Mouse (Mus musculus) spleen, adult 18-20 months (tissue): ENCODE results near the gene Tns3.
A peak's percentile ranks its signal among the peaks of the same experiment; 100 is the strongest.

Source experiments
- DNase-seq, 2 experiments: peaks; one replicate each; pipeline ENCODE4 v3.0.0; 2022; ENCODE audit warnings: mixed read lengths in 2 of 2

Tns3 gene

GRCm38 (mm10) chr11:8679221-8679620, 14.9 kb upstream of the Tns3 start:
- DNase-seq: no peak

DNA sequence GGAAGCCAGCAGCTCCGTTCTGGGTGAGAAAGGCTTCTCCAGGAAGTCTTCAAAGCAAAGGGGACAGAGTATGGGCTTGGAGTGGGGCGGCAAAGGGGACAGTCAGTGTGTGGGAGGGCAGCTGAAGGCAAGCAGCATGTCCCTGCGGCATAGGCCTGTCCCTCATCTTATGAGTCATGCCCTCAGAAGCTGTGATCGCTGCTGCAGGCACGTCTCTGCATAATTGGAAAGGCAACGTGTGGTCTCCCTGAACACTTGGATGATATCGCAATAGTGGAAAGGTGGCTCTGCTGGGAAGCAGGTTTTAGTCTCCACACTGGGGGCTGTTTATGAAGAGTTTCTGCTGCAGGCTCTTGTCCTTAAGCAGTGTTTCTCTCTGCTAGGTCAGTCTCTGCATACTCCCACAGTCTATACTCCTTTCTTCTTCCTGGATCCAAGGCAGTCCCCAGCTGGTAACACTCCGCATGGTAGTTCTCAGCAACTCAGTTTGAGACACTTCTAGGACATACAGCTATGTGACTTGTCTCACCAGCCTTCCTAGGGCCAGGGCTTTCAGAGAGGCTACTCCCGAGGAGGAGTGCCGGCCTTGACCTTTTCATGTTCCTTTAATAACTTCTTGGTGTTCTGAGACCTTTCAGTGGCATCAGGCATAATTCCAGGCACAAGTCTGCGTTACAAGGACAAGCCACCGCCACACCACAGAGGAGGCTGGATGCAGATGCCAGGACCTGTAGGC, 14.1 kb upstream of the Tns3 start:
- DNase-seq: no peak

DNA sequence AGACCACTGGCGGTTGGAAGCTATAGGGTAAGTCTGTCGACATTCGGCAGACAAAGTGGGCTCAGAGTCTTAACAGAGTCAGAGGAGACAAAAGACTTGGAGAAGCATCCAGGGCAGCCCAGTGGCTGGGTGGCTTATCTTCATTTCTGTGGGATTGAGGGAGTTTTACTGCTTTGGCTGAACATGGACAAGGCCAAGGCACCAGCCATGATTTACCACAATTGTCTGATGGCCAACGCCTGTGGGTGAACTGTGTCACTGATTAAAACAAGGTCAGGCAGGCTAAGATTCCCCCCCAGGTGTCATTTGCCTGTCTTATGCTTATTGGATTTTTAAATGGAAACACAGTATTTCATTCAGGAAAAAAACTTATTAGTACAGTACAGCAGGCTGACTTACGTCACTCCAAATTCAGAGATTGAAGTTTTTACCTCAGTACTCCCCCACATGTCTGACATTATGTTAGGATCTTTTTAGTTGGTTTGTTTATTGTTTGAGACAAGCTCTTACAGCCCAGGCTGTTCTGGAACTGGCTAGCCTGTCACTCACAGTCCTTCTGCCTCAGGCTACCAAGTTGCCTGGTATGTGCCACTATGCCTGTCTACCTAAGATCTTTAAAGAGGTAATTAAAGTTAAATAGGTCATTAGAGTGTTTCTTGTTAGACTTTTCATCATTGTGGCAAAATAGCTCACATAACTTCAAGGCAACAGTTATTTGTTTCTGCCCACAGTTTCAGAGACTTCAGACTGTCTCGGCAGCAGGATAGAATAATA, 11.6 kb upstream of the Tns3 start:
- no peak for DNase-seq

DNA sequence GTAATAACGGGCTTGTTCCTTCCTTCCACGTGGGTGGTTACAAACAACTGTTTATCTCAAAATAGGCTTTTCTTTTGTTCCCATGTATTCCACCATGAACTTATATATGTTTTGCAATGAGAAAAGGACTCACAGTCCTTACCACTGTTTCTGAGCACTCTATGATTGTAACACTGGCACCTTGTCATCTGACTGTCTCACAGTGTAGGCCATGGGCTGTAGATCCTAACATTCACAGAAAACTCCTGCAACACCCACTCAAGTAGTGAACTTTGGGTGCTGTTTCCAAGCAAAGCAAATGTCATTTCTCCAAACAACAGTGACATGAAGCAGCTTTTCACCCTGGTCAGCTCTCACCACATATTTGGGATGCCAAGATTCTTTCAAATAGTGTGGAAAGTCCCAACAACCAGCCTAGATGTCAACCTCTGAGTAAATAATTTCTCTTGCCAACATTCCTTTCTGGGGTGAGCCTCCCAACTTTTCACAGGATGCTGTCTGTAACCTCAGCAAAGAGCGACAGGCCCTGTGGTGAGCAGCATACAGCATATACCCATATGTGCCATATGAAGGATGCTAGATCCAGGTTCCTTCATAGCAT, 10.3 kb upstream of the Tns3 start:
- no peak for DNase-seq

DNA sequence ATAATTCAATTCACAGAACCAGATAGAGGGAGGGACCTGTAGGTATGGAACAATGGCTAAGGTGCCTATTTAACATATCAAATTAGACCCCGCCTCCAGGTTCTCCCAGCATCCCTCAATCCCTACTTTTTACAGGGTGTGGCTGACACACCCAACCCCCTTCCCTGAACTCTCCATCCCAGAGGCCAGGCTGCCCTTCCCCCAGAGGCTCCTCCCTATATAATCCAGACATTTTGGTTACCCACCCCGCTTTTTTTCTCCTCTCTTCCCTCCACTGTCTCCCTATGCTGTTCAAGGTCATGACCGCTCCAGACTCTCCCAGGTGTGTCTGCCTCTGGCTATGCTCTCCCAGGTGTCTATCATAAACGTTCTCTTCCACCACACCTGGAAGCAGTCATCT, 7.4 kb upstream of the Tns3 start:
- DNase-seq: no peak

DNA sequence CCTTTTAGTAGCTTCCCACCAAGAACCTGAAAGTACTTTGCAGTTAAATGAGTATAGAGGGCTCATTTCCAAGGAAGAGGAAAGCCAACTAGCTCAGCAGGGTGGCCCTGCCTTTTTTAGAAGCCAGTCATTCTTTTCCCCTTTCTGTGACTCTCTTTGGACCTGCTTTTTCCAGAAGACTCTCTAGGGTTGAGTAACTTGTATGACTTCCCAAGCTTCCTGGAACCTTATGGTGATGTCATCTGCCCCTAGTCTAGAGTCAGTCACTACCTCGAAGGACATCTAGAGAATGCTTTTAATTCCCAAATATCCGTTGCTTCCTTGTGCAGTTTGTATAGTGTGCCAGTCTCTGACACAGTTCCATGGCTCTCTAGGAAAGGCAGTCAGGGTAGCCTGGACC, 4.8 kb upstream of the Tns3 start:
- no peak for DNase-seq

DNA sequence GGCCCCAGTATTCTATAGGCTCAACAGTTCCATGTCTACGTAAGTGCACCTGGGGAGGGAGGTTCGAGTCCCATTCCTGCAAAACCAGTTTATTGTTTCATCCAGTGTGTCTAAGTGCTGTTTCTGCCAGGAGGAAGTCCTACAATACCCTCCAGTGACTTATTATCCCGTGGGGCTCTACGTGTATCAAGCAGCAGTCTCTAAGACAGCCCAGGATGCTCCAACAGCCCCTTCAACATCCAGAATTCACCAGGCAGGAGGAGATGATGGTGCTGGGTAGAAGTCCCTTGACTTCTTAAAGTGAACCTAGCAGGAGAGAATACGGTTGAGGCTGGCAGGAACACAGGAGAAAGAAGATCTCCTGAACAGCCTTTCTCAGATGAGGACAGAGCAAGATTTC, 462 bp upstream of the Tns3 start:
- no peak for DNase-seq

DNA sequence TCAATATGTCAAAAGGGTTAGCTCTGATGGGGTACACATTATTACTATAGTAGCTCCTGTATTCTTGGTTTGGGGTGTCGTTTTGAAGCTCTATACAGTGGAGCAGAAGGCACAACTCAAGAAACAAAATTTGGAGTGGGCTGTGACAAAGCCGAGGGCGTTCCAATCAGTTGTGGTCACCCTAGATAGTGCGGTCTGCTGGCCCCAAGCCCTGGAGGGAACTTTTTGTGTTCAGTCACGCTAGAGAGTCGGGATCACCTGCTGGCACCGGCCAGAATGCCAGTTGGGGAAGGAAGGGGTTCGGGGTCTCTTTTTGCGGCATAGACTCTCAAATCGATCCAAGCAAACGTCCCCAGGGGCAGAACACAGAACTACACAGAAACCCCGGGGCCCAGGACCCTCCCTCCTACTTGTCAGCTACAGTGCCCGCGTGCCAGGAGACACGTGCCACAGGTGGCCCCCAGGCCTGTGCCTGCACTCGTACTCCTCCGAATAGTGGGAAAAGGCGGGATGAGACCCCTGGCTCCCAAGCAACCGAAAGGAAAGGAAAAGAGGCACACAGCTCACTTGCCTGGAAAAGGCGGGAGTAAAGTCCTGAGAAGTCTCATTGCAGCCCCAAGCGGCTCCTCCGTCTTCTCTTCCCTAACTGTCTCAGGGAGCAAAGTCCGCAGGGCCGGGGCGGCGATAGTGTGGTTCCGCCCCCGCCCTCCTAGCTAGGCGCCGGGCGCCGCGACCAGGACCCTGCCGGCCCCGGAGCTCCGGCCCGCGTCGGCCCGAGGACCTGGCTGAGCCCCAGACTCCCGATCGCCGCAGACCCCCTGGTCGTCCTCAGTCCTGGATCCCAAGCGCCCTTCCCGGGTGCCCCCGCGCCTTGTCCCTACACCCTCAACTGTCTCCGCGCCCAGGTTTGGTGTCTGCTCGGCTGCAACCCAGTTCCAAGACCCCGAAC, 617 bp downstream of the Tns3 start:
- peak; percentile 17 to 58 for DNase-seq

DNA sequence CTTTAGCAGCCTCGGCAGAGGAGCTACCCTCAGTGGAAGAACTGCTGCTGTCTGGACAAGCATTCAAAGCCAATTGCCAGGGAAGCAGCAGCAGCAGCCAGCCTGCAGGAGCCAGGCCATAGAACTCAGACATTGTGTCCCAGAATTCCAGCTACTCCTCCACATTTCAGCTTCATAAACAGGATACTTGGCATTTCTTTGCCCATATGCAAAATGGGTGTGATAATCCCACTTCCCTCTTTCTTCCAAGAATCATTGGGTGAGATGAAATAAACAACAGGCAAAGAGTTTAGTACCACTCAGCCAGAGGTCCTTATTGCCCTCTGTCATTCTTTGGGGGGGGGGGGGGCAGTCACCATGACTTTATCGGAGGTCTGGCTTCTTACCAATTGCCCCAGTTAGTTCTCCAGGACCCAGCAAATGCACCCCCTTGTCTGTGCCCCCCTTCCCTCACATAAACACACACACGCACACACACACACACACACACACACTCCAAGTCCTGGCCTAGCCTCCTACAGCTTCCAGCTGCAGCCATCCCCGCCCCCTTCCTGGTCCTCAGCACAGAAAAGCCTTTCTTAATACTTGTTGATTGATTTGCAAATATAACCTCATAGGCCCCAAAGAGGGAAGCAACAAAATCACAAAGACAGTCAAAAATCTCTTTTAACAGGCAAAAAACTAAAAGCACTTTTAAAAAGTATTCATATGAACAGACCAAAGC, 1.5 kb downstream of the Tns3 start:
- DNase-seq: no peak

GRCm38 (mm10) chr11:8660951-8661350, 3.4 kb downstream of the Tns3 start:
- peak in 1 of 2 experiments; percentile 28 for DNase-seq

DNA sequence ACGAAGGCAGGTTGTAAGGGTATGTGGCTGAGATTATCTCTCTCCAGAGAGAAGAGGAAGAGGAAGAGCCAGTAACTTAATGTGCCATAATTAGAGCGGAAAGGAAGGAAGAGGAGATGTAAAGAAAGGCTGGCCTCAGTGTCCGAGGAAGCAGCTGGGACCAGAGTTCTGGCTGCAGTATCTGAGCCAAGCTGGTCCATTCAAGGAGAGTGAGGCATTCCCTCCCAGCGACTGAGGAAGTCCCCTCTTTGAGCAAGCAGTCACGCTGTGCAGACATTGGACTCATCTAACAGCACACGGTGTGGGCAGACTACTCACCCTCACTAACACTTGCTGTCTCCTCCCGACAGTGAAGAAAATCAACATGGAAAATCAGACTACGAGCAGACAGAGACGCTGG, 4.5 kb downstream of the Tns3 start:
- no peak for DNase-seq

- no peak for DNase-seq
Observed at GRCm38 (mm10) chr11:8659061-8659460, 5.3 kb downstream of the Tns3 start.

GRCm38 (mm10) chr11:8657493-8657892, 6.8 kb downstream of the Tns3 start:
- no peak for DNase-seq

- no peak for DNase-seq
Observed at GRCm38 (mm10) chr11:8656448-8657393, 7.6 kb downstream of the Tns3 start.

DNA sequence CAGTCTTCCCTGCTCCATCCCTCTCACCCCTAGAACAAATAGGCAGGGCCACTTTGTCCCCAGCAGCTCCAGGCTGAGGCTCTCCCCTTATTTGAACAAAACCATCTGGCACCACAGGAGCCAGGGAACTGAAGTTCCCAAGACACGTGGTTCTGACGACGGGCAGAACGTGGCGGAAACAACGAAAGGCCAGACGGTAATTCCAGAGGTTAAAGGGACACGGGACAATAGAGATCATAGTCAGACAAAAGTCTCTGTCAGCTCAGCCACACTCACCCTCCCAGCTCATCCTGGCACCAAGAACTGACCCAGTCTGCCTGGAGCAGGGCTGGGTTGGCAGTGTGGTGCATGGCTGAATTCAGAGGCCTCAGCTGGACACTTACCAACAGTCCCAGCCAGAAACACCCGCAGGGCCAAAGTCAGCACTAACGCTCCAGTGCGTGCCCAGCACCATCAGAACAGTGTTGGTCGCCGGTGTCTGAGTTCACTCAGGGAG, 10.5 kb downstream of the Tns3 start:
- DNase-seq: no peak

DNA sequence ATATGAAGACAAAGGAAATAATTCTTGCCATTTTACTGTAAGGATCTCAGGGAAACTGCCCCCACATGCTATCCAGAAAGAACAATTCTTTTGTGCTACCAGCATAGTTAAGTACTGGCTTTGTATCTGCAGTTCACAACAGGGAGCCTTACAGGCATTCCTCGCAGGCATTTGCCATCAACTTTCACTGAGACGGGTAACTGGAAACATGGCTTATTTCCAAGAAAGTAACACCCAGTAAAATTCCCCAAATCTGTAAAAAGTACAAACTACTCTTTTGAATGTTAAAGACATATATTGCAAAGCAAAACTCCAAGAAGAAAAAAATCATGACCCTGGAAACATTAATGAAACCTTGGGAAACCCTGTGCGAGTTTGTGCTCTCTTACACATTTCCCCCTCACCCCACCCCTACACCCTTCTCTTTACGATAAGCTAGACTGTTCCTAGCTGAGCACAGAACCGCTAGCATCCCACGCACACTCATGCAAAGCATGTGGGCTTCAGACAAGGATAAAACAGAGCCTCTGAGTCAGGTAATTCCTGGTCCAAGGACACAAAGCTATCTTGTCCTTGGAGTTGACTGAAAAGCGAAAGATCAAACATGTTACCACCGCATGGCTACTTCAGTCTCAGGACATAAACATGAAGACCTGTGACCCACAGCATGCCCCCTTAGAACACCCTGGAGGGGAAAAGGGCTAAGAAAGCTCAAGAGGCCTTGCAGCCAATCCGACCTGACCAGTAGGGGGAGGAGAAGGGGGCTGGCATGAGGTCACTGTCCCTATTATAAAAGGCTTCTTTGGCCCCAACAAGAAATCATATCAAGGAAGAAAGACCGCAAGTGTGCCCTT, 11.3 kb downstream of the Tns3 start:
- DNase-seq: no peak

DNA sequence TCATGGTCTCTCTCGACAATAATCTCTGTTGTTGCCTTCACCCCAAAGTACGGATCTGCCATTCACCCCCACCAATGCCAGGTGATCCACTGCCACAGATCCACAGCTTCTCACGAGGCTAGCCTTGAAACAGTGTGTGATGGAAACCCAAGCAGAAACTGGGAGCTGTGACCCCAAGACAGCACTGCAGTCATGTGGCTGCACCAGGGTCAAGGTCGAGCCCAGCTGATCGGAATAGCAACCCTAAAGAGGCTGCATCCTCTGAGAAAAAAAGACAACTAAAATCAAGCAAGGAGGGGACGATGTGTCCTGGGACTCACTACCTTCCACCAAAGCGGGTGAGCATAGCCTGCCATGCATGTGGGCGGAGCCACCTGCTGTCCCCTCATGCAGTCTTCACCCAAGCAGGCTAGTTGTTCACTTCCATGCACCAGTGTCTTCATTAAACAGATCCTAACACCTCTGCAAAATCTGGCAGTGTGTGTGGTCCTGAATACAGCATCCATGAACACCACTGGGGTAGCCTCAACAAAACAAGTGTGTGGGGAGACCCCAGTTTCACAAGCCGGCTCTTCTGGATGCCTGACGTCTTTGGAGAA, 12.1 kb downstream of the Tns3 start:
- no peak for DNase-seq

DNA sequence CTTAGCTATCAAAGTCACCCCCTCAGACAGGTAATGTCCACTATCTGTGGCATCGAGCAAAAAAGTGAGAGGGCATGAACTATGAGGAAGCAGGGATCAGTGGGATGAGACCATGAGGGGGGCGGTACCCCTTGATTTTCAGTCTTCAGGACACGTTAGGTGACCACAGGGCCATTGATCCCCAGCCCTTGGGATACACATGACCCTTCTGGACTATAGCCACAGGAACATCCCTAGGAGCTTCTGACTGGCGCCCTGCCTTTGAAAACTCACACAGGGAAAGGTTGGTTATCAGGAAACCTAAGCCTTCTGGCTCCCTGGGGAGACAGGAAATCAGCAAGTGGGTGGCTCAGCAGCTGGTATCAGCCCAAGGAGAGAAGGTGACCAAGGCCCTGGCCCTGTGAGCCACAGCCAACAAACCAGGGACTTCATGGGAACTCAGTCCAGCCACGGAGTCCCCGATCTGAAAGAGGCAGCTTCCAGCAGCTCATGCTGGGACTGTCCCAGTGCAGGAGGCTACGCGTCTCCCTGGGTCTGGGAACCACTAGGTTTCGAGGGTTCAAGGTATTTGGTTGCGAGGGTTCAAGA, 12.8 kb downstream of the Tns3 start:
- no peak for DNase-seq

DNA sequence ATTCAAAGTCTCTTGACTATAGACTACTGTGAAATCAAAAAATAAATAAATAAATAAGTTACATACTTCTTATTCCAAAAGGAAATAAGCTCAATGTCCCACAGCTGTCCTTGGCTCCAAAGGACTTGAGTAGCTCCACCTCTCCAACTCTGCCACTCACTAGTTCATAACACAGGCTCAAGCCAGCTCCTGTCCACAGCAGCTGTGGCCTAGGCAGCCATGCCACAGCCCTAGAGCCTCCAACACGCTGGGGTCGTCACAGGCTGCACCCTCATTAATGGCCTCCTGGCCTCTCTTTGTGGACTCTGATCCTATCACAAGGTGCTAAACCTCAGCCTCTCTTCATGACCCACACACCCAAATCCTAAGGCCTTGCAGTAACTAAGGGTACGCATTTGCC, 18.7 kb downstream of the Tns3 start:
- no peak for DNase-seq
